Mouse (Mus musculus) liver, embryonic 13.5 days (tissue): ENCODE data around the gene Abca2. TPM values are rescaled to one million over a fixed set of nuclear protein-coding genes. Genes with fewer than 3 reads are reported as not detected.
A peak's percentile ranks its signal among the peaks of the same experiment; 100 is the strongest.
"Not testable (repeated sequence)": the region's sequence is repeated elsewhere in the genome, so short reads cannot be mapped to it uniquely, and the experiment has no call there.

Experiments
- ATAC-seq: fragments of 200-750 bp; cut with Nextera tagmentation; 2 replicates; pipeline ENCODE4 v1.8.0; 2017; ENCODE audit warnings: low read depth, mild to moderate bottlenecking, moderate number of reproducible peaks, moderate library complexity
- DNase-seq: peaks from one replicate; pipeline ENCODE4 v3.0.0; 2022
- H3K27ac ChIP-seq: fragments of 300-500 bp; sonication (generic); 2 replicates; pipeline ENCODE4 v1.5.1; 2015; ENCODE audit warnings: moderate library complexity, mild to moderate bottlenecking, inconsistent platforms
- H3K27me3 ChIP-seq: fragments of 300-500 bp; sonication (generic); 2 replicates; pipeline ENCODE4 v1.6.1; 2015; ENCODE audit warnings: mild to moderate bottlenecking, inconsistent platforms
- H3K36me3 ChIP-seq: fragments of 300-500 bp; sonication (generic); 2 replicates; pipeline ENCODE4 v1.6.1; 2015; ENCODE audit warnings: mild to moderate bottlenecking, inconsistent platforms
- H3K4me1 ChIP-seq: fragments of 300-500 bp; sonication (generic); replicated peaks from 2 replicates; pipeline ENCODE4 v1.6.1; 2015; ENCODE audit warnings: inconsistent platforms
- H3K4me2 ChIP-seq: fragments of 300-500 bp; sonication (generic); 2 replicates; pipeline ENCODE4 v1.6.1; 2015; ENCODE audit warnings: inconsistent platforms, mild to moderate bottlenecking, moderate library complexity
- H3K4me3 ChIP-seq: fragments of 300-500 bp; sonication (generic); replicated peaks from 2 replicates; pipeline ENCODE4 v1.5.1; 2015; ENCODE audit warnings: mild to moderate bottlenecking, inconsistent platforms
- H3K9ac ChIP-seq: fragments of 300-500 bp; sonication (generic); 2 replicates; pipeline ENCODE4 v1.6.1; 2015; ENCODE audit warnings: mild to moderate bottlenecking, inconsistent platforms
- H3K9me3 ChIP-seq: fragments of 300-500 bp; sonication (generic); replicated peaks from 2 replicates; pipeline ENCODE4 v1.6.1; 2016; ENCODE audit warnings: inconsistent platforms
- WGBS: fragments of 180-500 bp; shearing (Covaris S2); methylation state at CpG from one replicate; pipeline ENCODE4 v1.1.7; 2015; ENCODE audit not compliant: insufficient replicate concordance; 5-methylcytosine and 5-hydroxymethylcytosine counted together
- polyA plus RNA-seq: library from polyadenylated mRNA; unstranded; fragments of >200 nt; fragmentation: Nextera tagmentation; extraction: Ambion mirVana; gene quantifications from 2 replicates; pipeline ENCODE4 v1.2.1, GENCODE M21; 2015

Gene Abca2
- polyA plus RNA-seq, 1 experiment from 2014 or later: 1.4 TPM

GRCm38 (mm10) chr2:25400764-25401163 is 27.7 kb upstream of the Abca2 start:
- ATAC-seq (0 out of 2 replicates have a peak, but pooled peaks have one; percentile 43), DNase-seq (peak; percentile 34)
- Histone ChIP-seq H3K4me2 (0 out of 2 replicates have a peak overlapping the region, but pooled peaks have one; percentile 19), H3K27ac (no peak overlapping the region), H3K27me3 (peaks cover 98% of the 10 kb centered on the region), H3K9me3 (no peaks in the 10 kb centered on the region), H3K36me3 (no peaks in the 10 kb centered on the region), H3K4me1 (peaks cover 21% of the 10 kb centered on the region), H3K9ac (no peak overlapping the region), H3K4me3 (no peak overlapping the region)
- 3% methylated on average over 17 of the region's 17 CpGs for WGBS

GRCm38 (mm10) chr2:25402377-25402971 is 26.0 kb upstream of the Abca2 start:
- no peaks in the 10 kb centered on the region for H3K36me3 ChIP-seq
- no peak for ATAC-seq
- 3% methylated on average over 13 of the region's 13 CpGs for WGBS
- DNase-seq: peak; percentile 67
- peak overlapping the region; percentile 56 for H3K4me3 ChIP-seq
- H3K27me3 ChIP-seq: peaks cover 94% of the 10 kb centered on the region
- H3K27ac ChIP-seq: no peak overlapping the region
- H3K9ac ChIP-seq: 0 out of 2 replicates have a peak overlapping the region, but pooled peaks have one; percentile 2
- H3K4me2 ChIP-seq: peak overlapping the region; percentile 62
- H3K4me1 ChIP-seq: peaks cover 13% of the 10 kb centered on the region
- H3K9me3 ChIP-seq: no peaks in the 10 kb centered on the region

- H3K27me3 ChIP-seq: peaks cover 92% of the 10 kb centered on the region
- DNase-seq: no peak
- H3K9ac ChIP-seq: 0 out of 2 replicates have a peak overlapping the region, but pooled peaks have one; percentile 2
- peaks cover 13% of the 10 kb centered on the region for H3K4me1 ChIP-seq
- peak overlapping the region; percentile 62 for H3K4me2 ChIP-seq
- H3K36me3 ChIP-seq: no peaks in the 10 kb centered on the region
- 3% methylated on average over 53 of the region's 54 CpGs for WGBS
- peak overlapping the region; percentile 56 for H3K4me3 ChIP-seq
- peak; percentile 21; the same call in 1 of the 2 replicates for ATAC-seq
- no peaks in the 10 kb centered on the region for H3K9me3 ChIP-seq
- H3K27ac ChIP-seq: no peak overlapping the region
These were observed 25.4 kb upstream of the Abca2 start for GRCm38 (mm10) chr2:25402972-25403601.

- WGBS: 56% methylated on average over 4 of the region's 4 CpGs
- no peaks in the 10 kb centered on the region for H3K9me3 ChIP-seq
- H3K4me1 ChIP-seq: peaks cover 13% of the 10 kb centered on the region
- no peaks in the 10 kb centered on the region for H3K36me3 ChIP-seq
- no peak overlapping the region for H3K9ac ChIP-seq
- peaks cover 83% of the 10 kb centered on the region for H3K27me3 ChIP-seq
- H3K4me3 ChIP-seq: no peak overlapping the region
- H3K4me2 ChIP-seq: no peak overlapping the region
- ATAC-seq (no peak), DNase-seq (no peak)
- no peak overlapping the region for H3K27ac ChIP-seq
These were observed 24.5 kb upstream of the Abca2 start for GRCm38 (mm10) chr2:25403994-25404393.

GRCm38 (mm10) chr2:25408908-25409307 is 19.6 kb upstream of the Abca2 start:
- Histone ChIP-seq H3K9ac (no peak overlapping the region), H3K36me3 (no peaks in the 10 kb centered on the region), H3K27ac (no peak overlapping the region), H3K9me3 (no peaks in the 10 kb centered on the region), H3K27me3 (peaks cover 41% of the 10 kb centered on the region), H3K4me3 (no peak overlapping the region), H3K4me2 (no peak overlapping the region), H3K4me1 (no peaks in the 10 kb centered on the region)
- 66% methylated on average over 10 of the region's 10 CpGs for WGBS
- DNase-seq: no peak
- no peak for ATAC-seq

- not testable (repeated sequence) for DNase-seq, H3K9me3 ChIP-seq, ATAC-seq, H3K36me3 ChIP-seq, H3K4me1 ChIP-seq, H3K27ac ChIP-seq, H3K4me3 ChIP-seq, H3K9ac ChIP-seq, H3K4me2 ChIP-seq
- 0 out of 2 replicates have a peak, but pooled peaks cover 12% of the 10 kb centered on the region for H3K27me3 ChIP-seq
These were observed 15.1 kb upstream of the Abca2 start for GRCm38 (mm10) chr2:25413436-25413835.

- Histone ChIP-seq H3K4me3 (no peak overlapping the region), H3K9me3 (no peaks in the 10 kb centered on the region), H3K9ac (no peak overlapping the region), H3K27ac (no peak overlapping the region), H3K4me2 (no peak overlapping the region), H3K27me3 (peaks cover 6% of the 10 kb centered on the region; the same call in 1 of the 2 replicates), H3K36me3 (no peaks in the 10 kb centered on the region), H3K4me1 (peaks cover under 1% of the 10 kb centered on the region)
- DNase-seq: no peak
- WGBS: 25% methylated on average over 3 of the region's 3 CpGs
- no peak for ATAC-seq
These were observed 11.1 kb upstream of the Abca2 start for GRCm38 (mm10) chr2:25417426-25417825.

GRCm38 (mm10) chr2:25421896-25422295 is 6.6 kb upstream of the Abca2 start:
- no peaks in the 10 kb centered on the region for H3K9me3 ChIP-seq
- H3K4me1 ChIP-seq: peaks cover 13% of the 10 kb centered on the region
- no peak overlapping the region for H3K4me3 ChIP-seq
- 23% methylated on average over 3 of the region's 3 CpGs for WGBS
- H3K4me2 ChIP-seq: no peak overlapping the region
- H3K27ac ChIP-seq: no peak overlapping the region
- peaks cover 21% of the 10 kb centered on the region for H3K27me3 ChIP-seq
- H3K9ac ChIP-seq: no peak overlapping the region
- no peak for DNase-seq
- no peak for ATAC-seq
- no peaks in the 10 kb centered on the region for H3K36me3 ChIP-seq

- WGBS: 26% methylated on average over 17 of the region's 17 CpGs
- ATAC-seq: 0 out of 2 replicates have a peak, but pooled peaks have one; percentile 22
- H3K4me2 ChIP-seq: no peak within 1 kb of the TSS
These were observed 5.7 kb upstream of the Abca2 start, which contains the start of gene Fut7 for GRCm38 (mm10) chr2:25422587-25423410. Gene Fut7, plus strand, starts transcription at chr2:25423267.

GRCm38 (mm10) chr2:25423626-25424025 is 4.9 kb upstream of the Abca2 start:
- Histone ChIP-seq H3K9me3 (no peaks in the 10 kb centered on the region), H3K4me1 (peaks cover 20% of the 10 kb centered on the region), H3K4me3 (no peak overlapping the region), H3K4me2 (no peak overlapping the region), H3K9ac (no peak overlapping the region), H3K36me3 (no peaks in the 10 kb centered on the region), H3K27ac (no peak overlapping the region), H3K27me3 (peaks cover 22% of the 10 kb centered on the region)
- no peak for DNase-seq
- WGBS: 41% methylated on average over 1 of the region's 1 CpGs
- no peak for ATAC-seq

More at GRCm38 (mm10) chr2:25422587-25423410, 5.7 kb upstream of the Abca2 start, which contains the start of gene Fut7:
- Histone ChIP-seq H3K27me3 (peaks cover 21% of the 10 kb centered on the region), H3K4me3 (no peak within 1 kb of the TSS), H3K27ac (peak within 1 kb of the TSS; percentile 34; the same call in 1 of the 2 replicates), H3K9me3 (no peaks in the 10 kb centered on the region), H3K36me3 (no peaks in the 10 kb centered on the region), H3K9ac (no peak within 1 kb of the TSS), H3K4me1 (peaks cover 13% of the 10 kb centered on the region)
- no peak for DNase-seq

GRCm38 (mm10) chr2:25425481-25425880 is 3.0 kb upstream of the Abca2 start:
- WGBS: 51% methylated on average over 27 of the region's 27 CpGs
- Histone ChIP-seq H3K4me3 (no peak overlapping the region), H3K4me1 (peaks cover 28% of the 10 kb centered on the region), H3K27ac (no peak overlapping the region), H3K9ac (no peak overlapping the region), H3K27me3 (peaks cover 41% of the 10 kb centered on the region), H3K4me2 (no peak overlapping the region), H3K9me3 (no peaks in the 10 kb centered on the region), H3K36me3 (no peaks in the 10 kb centered on the region)
- ATAC-seq: no peak
- DNase-seq: no peak
